ENCODE assay signal across 17 mouse cellular contexts in the genomic region with DNA sequence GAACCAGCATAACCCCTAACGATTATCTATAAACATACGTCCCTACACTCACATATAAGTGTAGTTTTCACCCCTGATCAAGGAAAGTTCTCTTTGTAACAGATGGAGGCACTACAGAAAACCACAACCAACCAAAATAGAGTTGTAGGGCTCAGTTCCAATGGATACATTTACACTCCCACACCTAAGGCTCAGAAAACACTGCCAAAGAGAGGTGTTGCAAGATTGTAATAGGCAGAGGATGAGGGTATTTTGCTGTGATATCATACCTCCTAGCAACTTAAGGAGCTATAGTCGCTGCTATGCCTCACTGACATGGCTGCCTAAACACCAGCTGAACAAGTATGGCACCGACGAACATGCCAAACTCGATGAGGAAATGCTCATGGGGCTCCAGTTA. TPM values are rescaled to one million over a fixed set of nuclear protein-coding genes. Genes with fewer than 3 reads are reported as not detected.
"Had no signal": no experiment of that assay in that cellular context is flagged by ENCODE, and none has a peak within 500 bp of the region (broad histone marks: within the 10 kb centered on the region; RNA-seq: fewer than 3 reads in every experiment).

No protein-coding gene starts in this region.

- H3K36me3 ChIP-seq: neural tube, embryonic 12.5 days; neural tube, embryonic 13.5 days; neural tube, embryonic 15.5 days; stomach, embryonic 15.5 days had no signal

- H3K27ac ChIP-seq: neural tube, embryonic 12.5 days; neural tube, embryonic 13.5 days; neural tube, embryonic 15.5 days; stomach, embryonic 15.5 days; stomach, postnatal 0 days had no signal

- H3K9ac ChIP-seq: neural tube, embryonic 12.5 days; neural tube, embryonic 13.5 days; neural tube, embryonic 15.5 days; stomach, embryonic 15.5 days had no signal

- H3K4me1 ChIP-seq: neural tube, embryonic 12.5 days; neural tube, embryonic 13.5 days; neural tube, embryonic 15.5 days; stomach, embryonic 15.5 days had no signal

- H3K4me2 ChIP-seq: neural tube, embryonic 12.5 days; neural tube, embryonic 13.5 days; neural tube, embryonic 15.5 days; stomach, embryonic 15.5 days had no signal

- DNase-seq: retina, postnatal 1 day; right cerebral cortex, postnatal 14 days; right cerebral cortex, postnatal 25 days; right cerebral cortex, postnatal 4 days; spleen, adult 18-20 months; thymus, adult 18-20 months; thymus, adult 2 months; thymus, postnatal 14 days; thymus, postnatal 25 days; thymus, postnatal 36 days; thymus, postnatal 4 days had no signal

- H3K9me3 ChIP-seq: neural tube, embryonic 12.5 days; neural tube, embryonic 13.5 days; neural tube, embryonic 15.5 days; stomach, embryonic 15.5 days had no signal

- H3K27me3 ChIP-seq: neural tube, embryonic 12.5 days; neural tube, embryonic 13.5 days; neural tube, embryonic 15.5 days; stomach, embryonic 15.5 days had no signal

- H3K4me3 ChIP-seq: neural tube, embryonic 12.5 days; neural tube, embryonic 13.5 days; neural tube, embryonic 15.5 days; stomach, embryonic 15.5 days had no signal

RNA-seq across cellular contexts. Expression of a gene that starts 44.4 kb away (rescaled TPM):
- total RNA-seq: neutrophil, adult 5-6 weeks had no signal
